Mouse (Mus musculus) forebrain, embryonic 13.5 days (tissue): ENCODE measurements around the gene Esr1. TPM values are rescaled to one million over a fixed set of nuclear protein-coding genes. Genes with fewer than 3 reads are reported as not detected.

ENCODE experiments used
- ATAC-seq: fragments of 200-750 bp; cut with Nextera tagmentation; 2 replicates; pipeline ENCODE4 v1.8.0; 2017
- H3K27ac ChIP-seq: fragments of 300-500 bp; sonication (generic); 2 replicates; pipeline ENCODE4 v1.5.1; 2015; ENCODE audit warnings: inconsistent platforms, mild to moderate bottlenecking, moderate library complexity
- H3K27me3 ChIP-seq: fragments of 300-500 bp; sonication (generic); 2 replicates; pipeline ENCODE4 v1.6.1; 2015; ENCODE audit warnings: mild to moderate bottlenecking, inconsistent platforms
- H3K36me3 ChIP-seq: fragments of 300-500 bp; sonication (generic); 2 replicates; pipeline ENCODE4 v1.6.1; 2015; ENCODE audit warnings: mild to moderate bottlenecking, inconsistent platforms; ENCODE audit not compliant: poor library complexity, severe bottlenecking
- H3K4me1 ChIP-seq: fragments of 300-500 bp; sonication (generic); 2 replicates; pipeline ENCODE4 v1.6.1; 2015; ENCODE audit warnings: inconsistent platforms
- H3K4me2 ChIP-seq: fragments of 300-500 bp; sonication (generic); 2 replicates; pipeline ENCODE4 v1.6.1; 2015; ENCODE audit warnings: inconsistent platforms, mild to moderate bottlenecking, moderate library complexity
- H3K4me3 ChIP-seq: fragments of 300-500 bp; sonication (generic); 2 replicates; pipeline ENCODE4 v1.5.1; 2015; ENCODE audit warnings: mild to moderate bottlenecking, inconsistent platforms
- H3K9ac ChIP-seq: fragments of 300-500 bp; sonication (generic); 2 replicates; pipeline ENCODE4 v1.6.1; 2015; ENCODE audit warnings: mild to moderate bottlenecking, inconsistent platforms
- H3K9me3 ChIP-seq: fragments of 300-500 bp; sonication (generic); replicated peaks from 2 replicates; pipeline ENCODE4 v1.6.1; 2016; ENCODE audit warnings: inconsistent platforms
- WGBS: fragments of 180-500 bp; shearing (Covaris S2); methylation state at CpG from one replicate; pipeline ENCODE4 v1.1.7; 2015; 5-methylcytosine and 5-hydroxymethylcytosine counted together
- polyA plus RNA-seq: library from polyadenylated mRNA; unstranded; fragments of >200 nt; fragmentation: Nextera tagmentation; extraction: Ambion mirVana; gene quantifications from 2 replicates; pipeline ENCODE4 v1.2.1, GENCODE M21; 2015

Esr1 gene
- polyA plus RNA-seq, 1 experiment from 2014 or later: not detected

DNA sequence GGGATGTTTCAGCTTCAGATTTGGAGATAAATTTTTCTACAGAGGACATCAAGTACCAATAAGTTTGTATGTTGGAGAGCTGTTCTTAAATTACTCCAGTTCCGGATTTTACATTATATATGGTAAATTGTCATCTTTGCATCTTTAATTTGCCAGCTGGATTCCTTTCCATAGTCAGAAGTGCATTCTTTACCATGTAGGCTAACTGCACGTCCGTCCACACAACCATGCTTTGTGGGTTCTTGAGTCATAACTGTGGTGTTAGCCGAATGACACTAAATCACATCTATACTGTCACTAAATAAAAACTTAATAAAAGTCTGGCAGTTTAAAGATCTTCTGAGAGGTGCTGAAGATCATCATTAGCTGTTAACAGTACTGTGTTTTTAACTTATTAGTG is 286.4 kb downstream of the Esr1 start:
- Histone ChIP-seq H3K4me2 (no peak overlapping the region), H3K9me3 (no peaks in the 10 kb centered on the region), H3K36me3 (no peaks in the 10 kb centered on the region), H3K27me3 (no peaks in the 10 kb centered on the region), H3K4me3 (no peak overlapping the region), H3K9ac (no peak overlapping the region), H3K27ac (no peak overlapping the region), H3K4me1 (no peaks in the 10 kb centered on the region)
- 85% methylated on average over 4 of the region's 4 CpGs for WGBS
- ATAC-seq: no peak

DNA sequence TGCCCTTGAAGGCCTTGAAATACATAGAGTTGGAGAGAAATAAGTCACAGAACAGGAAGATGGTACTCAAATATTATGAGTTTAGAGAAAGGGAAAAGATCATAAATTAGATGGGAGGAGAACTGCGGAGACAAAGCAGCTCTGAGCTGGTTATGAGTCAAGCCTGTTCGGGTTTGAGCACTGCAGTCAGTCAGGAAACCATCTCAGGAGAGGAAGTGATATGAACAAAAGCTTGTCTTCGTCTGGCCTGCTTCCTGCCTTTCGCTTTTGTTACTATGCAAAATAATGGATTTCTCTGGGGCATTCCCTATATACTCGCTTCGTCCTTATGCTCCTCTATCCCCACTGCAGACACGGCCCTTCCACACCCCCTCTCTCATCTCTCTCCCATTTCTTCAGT is 288.9 kb downstream of the Esr1 start:
- no peak for ATAC-seq
- Histone ChIP-seq H3K4me1 (no peaks in the 10 kb centered on the region), H3K36me3 (no peaks in the 10 kb centered on the region), H3K9ac (no peak overlapping the region), H3K27me3 (no peaks in the 10 kb centered on the region), H3K4me2 (no peak overlapping the region), H3K9me3 (no peaks in the 10 kb centered on the region), H3K4me3 (no peak overlapping the region), H3K27ac (no peak overlapping the region)
- 87% methylated on average over 7 of the region's 7 CpGs for WGBS

DNA sequence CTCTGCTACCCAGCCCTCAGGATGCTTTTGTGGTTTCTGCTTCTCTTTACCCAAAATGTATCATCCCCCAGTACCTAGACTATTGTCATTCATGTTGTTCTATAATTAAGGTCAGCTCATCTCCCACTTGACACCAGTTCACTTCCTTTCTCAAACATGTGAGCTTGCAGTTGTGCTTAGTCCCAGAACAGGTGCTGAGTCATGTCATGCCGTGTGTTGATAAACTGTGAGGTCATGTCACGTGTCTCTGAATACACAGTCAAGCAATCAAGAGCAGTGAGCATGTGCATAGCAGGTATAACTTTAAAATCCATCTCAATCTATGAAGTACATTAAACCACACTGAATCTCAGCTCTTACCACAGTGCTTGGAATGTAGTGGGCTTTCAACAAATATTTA is 297.9 kb downstream of the Esr1 start:
- Histone ChIP-seq H3K4me1 (no peaks in the 10 kb centered on the region), H3K27me3 (no peaks in the 10 kb centered on the region), H3K9ac (no peak overlapping the region), H3K27ac (no peak overlapping the region), H3K4me2 (no peak overlapping the region), H3K36me3 (no peaks in the 10 kb centered on the region), H3K4me3 (no peak overlapping the region), H3K9me3 (no peaks in the 10 kb centered on the region)
- WGBS: 88% methylated on average over 2 of the region's 2 CpGs
- no peak for ATAC-seq

DNA sequence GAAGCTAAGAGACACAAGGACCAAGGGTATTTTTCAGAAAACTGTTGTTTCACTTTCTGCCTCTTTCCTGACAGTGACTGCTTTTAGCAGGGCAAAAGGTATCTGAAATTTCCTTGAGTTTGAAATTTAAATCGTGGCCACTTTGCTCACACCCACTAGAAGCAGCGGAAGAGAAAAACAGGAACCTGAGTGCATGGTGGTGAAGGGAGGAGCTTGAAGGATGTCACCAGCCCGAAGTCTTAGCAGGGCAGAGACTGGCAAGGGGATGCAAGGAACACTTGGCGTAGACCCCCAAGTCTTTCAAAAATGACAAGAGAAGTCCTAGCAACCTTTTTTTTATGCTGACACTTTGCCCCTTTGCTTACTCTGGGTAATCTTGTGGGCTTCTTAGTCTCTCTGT is 299.1 kb downstream of the Esr1 start:
- ATAC-seq: no peak
- Histone ChIP-seq H3K27me3 (no peaks in the 10 kb centered on the region), H3K4me1 (no peaks in the 10 kb centered on the region), H3K36me3 (no peaks in the 10 kb centered on the region), H3K4me2 (no peak overlapping the region), H3K9ac (no peak overlapping the region), H3K9me3 (no peaks in the 10 kb centered on the region), H3K27ac (no peak overlapping the region), H3K4me3 (no peak overlapping the region)
- 87% methylated on average over 4 of the region's 4 CpGs for WGBS

DNA sequence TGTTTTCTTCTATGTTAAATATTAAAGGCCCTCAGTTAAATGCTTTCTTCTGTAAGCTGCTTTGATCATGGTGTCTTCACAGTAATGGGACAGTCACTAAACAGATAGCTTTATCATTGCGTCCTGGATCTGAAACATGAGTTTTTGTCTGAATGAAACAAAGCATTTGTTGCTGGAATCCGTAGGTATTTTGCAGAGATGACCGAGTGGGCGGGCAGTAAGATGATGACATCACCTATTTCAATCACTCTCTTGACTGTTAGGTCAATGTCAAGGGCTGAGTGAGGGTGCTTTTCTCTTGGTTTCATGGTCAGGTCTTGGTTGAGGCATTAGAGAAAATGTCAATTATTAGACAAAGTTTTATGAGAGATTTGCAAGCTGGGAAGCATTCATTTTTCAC is 307.7 kb downstream of the Esr1 start:
- Histone ChIP-seq H3K9ac (no peak overlapping the region), H3K4me1 (no peaks in the 10 kb centered on the region), H3K4me3 (no peak overlapping the region), H3K4me2 (no peak overlapping the region), H3K27me3 (no peaks in the 10 kb centered on the region), H3K9me3 (no peaks in the 10 kb centered on the region), H3K36me3 (no peaks in the 10 kb centered on the region), H3K27ac (no peak overlapping the region)
- 92% methylated on average over 4 of the region's 4 CpGs for whole genome bisulfite sequencing
- ATAC-seq: no peak

DNA sequence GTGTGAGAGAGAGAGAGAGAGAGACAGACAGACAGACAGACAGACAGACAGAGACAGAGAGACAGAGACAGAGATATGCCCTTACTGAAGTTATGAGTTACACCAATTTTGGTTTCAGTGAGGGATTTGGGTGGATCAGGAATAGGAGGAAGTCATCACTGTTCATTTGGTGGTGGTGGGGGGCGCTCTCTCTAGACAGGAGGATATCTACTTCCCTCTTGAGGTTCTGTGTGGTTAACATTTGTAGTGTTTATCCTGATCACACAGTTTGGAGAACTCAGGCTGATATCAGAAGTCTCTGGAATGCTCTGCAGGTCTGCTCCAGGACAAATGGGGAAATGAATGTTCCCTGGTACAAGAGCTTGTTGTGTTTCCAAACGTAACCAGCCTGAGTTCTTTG is 312.2 kb downstream of the Esr1 start:
- ATAC-seq: no peak
- no peaks in the 10 kb centered on the region for H3K27me3 ChIP-seq
- no peak overlapping the region for H3K4me3 ChIP-seq
- no peaks in the 10 kb centered on the region for H3K4me1 ChIP-seq
- no peaks in the 10 kb centered on the region for H3K9me3 ChIP-seq
- no peak overlapping the region for H3K9ac ChIP-seq
- H3K4me2 ChIP-seq: no peak overlapping the region
- H3K36me3 ChIP-seq: no peaks in the 10 kb centered on the region
- 84% methylated on average over 2 of the region's 2 CpGs for WGBS
- no peak overlapping the region for H3K27ac ChIP-seq

DNA sequence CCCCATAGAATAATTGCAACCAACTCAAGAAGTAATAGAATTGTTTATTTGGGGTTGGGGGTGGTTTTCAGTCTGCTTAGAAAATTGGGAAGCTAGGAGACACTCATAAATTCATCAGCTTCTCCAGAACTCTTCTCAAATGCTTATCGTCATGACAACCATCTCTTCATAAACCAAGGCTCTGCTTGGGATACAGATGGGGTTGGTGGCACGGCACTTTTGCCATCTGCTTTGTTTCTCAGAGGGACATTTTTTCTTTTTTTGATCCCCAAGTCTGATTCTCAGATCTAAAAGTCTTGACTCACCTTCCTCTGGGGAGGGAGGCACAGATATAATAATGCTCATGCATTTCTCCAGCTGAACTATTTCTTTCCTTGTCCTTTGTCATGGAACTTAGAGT is 313.0 kb downstream of the Esr1 start:
- WGBS: 76% methylated on average over 2 of the region's 2 CpGs
- Histone ChIP-seq H3K4me1 (no peaks in the 10 kb centered on the region), H3K36me3 (no peaks in the 10 kb centered on the region), H3K4me3 (no peak overlapping the region), H3K9me3 (no peaks in the 10 kb centered on the region), H3K4me2 (no peak overlapping the region), H3K27ac (no peak overlapping the region), H3K27me3 (no peaks in the 10 kb centered on the region), H3K9ac (no peak overlapping the region)
- ATAC-seq: no peak

DNA sequence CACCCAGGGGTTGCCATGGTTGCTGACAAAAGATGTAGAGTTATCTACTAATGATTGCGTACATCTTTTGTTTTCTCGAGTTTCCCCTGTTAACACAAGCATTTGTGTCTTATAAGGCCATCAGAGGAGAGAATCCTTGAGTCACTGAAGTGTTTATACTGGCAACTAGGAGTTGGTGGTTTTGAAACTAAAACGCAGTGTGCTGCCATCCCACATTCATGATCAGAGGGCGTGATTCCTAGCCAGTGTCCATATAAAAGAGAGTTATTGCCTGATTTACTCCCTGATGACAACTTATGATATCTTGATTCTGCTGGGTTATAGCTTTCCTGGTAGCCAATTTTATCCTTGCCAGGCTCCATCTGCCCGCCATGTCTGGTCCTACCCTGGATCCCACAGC is 331.8 kb downstream of the Esr1 start:
- H3K4me2 ChIP-seq: no peak overlapping the region
- H3K9me3 ChIP-seq: no peaks in the 10 kb centered on the region
- no peak for ATAC-seq
- no peak overlapping the region for H3K9ac ChIP-seq
- no peaks in the 10 kb centered on the region for H3K27me3 ChIP-seq
- no peak overlapping the region for H3K4me3 ChIP-seq
- H3K27ac ChIP-seq: no peak overlapping the region
- 85% methylated on average over 5 of the region's 5 CpGs for WGBS
- no peaks in the 10 kb centered on the region for H3K36me3 ChIP-seq
- H3K4me1 ChIP-seq: no peaks in the 10 kb centered on the region

DNA sequence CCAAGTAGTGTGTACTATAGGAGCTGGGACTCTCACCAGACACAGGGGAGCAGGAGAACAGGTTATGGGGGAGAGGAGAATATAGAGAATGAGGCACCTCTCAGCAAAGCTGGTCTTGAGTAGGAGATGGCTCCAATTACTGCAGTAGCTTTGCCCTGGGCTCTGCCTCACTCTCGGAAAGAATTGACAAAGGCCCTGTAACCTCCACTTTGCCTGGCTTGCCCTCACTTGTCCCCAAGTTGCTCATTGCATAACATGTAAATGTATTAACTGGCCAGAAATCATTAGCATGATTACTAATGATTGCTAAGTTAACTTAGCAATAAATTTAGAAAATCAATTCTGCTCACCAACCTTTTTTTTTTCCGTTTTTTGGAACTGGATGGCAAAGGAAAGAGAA is 333.3 kb downstream of the Esr1 start:
- H3K27ac ChIP-seq: no peak overlapping the region
- 77% methylated on average over 2 of the region's 2 CpGs for WGBS
- H3K4me3 ChIP-seq: no peak overlapping the region
- no peaks in the 10 kb centered on the region for H3K27me3 ChIP-seq
- no peaks in the 10 kb centered on the region for H3K9me3 ChIP-seq
- H3K4me1 ChIP-seq: no peaks in the 10 kb centered on the region
- H3K9ac ChIP-seq: no peak overlapping the region
- no peaks in the 10 kb centered on the region for H3K36me3 ChIP-seq
- no peak for ATAC-seq
- H3K4me2 ChIP-seq: no peak overlapping the region

DNA sequence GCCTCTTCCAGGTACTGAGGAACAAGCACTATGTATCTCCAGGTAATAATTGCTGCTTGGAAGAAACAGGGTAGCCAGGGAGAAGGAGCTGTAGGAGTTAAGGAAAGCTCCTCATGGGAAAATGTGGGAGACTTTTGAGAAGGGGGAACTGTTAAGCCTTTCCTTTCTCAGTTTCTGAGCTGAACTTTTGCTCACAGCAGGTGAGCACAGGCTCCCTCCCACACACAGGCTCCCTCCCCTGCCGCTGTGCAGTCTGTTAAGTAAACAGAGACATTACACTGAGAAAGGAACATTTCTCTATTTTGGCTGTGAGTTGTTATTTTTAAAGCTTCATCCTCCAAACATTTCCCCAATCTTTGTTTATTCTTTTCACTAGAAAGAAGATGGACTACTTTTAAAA is 354.4 kb downstream of the Esr1 start:
- WGBS: 43% methylated on average over 1 of the region's 1 CpGs
- ATAC-seq: no peak
- H3K9ac ChIP-seq: no peak overlapping the region
- no peaks in the 10 kb centered on the region for H3K27me3 ChIP-seq
- H3K4me1 ChIP-seq: no peaks in the 10 kb centered on the region
- no peaks in the 10 kb centered on the region for H3K36me3 ChIP-seq
- H3K27ac ChIP-seq: no peak overlapping the region
- H3K4me3 ChIP-seq: no peak overlapping the region
- no peak overlapping the region for H3K4me2 ChIP-seq
- no peaks in the 10 kb centered on the region for H3K9me3 ChIP-seq

DNA sequence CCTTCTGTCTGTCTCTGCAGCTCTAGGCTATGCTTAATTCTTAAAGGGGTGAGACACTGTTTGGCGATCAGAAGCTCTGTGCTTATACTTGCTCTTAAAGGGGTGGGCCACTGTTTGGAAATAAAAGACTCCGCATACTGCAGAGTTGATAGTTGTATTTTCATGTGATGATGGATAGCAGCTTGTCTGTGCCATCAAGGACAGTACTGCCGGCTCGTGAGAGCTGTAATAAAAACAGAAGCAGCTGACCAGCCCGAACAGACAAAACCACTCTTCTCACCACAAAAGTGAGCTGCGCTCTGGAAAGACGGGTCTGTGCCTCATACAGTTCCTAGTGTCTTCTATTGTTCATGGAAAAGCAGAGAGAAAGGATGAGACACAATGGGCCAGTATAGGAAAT is 359.8 kb downstream of the Esr1 start:
- no peak for ATAC-seq
- H3K4me1 ChIP-seq: no peaks in the 10 kb centered on the region
- WGBS: 86% methylated on average over 7 of the region's 7 CpGs
- no peaks in the 10 kb centered on the region for H3K9me3 ChIP-seq
- no peaks in the 10 kb centered on the region for H3K27me3 ChIP-seq
- no peak overlapping the region for H3K9ac ChIP-seq
- no peak overlapping the region for H3K27ac ChIP-seq
- no peaks in the 10 kb centered on the region for H3K36me3 ChIP-seq
- H3K4me2 ChIP-seq: no peak overlapping the region
- no peak overlapping the region for H3K4me3 ChIP-seq

DNA sequence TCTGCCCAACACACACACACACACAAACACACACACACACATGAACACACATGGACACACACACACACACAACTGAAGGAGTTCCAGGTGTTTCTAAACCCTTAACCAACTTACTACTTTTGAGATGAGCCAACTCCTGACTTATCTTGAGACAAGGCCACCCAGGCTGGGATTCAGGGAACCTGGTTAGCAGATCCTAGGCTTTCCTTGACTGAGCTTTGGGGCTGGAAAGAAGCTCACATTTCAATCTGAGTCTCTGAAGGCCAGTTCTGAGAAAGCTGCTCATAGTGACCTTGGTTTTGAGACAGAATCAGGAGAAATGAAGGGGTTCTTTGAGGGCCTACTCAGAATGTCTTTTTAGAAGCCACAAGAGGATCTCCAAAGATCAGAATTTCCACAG is 360.2 kb downstream of the Esr1 start:
- Histone ChIP-seq H3K27me3 (no peaks in the 10 kb centered on the region), H3K4me3 (no peak overlapping the region), H3K4me2 (no peak overlapping the region), H3K27ac (no peak overlapping the region), H3K36me3 (no peaks in the 10 kb centered on the region), H3K9ac (no peak overlapping the region), H3K9me3 (no peaks in the 10 kb centered on the region), H3K4me1 (no peaks in the 10 kb centered on the region)
- ATAC-seq: no peak

DNA sequence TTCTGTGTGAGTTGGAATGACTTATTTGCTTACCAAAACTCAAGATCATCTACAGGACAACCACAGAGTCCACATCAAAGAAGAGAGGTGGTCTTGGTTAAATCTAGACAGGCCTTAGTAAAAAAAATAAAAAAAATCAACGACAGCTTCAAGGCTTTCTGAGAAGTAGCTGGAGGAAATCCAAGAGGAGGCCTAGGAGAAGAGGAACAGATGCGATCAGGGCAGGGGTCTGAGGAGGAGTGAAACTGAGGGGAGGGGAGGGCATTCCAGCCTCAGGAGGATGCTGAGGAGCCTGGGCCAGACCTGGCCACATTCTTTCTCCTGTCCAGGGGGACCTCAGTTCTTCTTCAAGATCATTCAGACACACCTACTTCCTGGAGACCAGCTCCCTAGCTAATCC is 360.6 kb downstream of the Esr1 start:
- no peak for ATAC-seq
- no peak overlapping the region for H3K9ac ChIP-seq
- H3K4me1 ChIP-seq: no peaks in the 10 kb centered on the region
- no peaks in the 10 kb centered on the region for H3K36me3 ChIP-seq
- H3K4me3 ChIP-seq: no peak overlapping the region
- no peaks in the 10 kb centered on the region for H3K9me3 ChIP-seq
- WGBS: 82% methylated on average over 2 of the region's 2 CpGs
- no peak overlapping the region for H3K4me2 ChIP-seq
- no peaks in the 10 kb centered on the region for H3K27me3 ChIP-seq
- no peak overlapping the region for H3K27ac ChIP-seq

DNA sequence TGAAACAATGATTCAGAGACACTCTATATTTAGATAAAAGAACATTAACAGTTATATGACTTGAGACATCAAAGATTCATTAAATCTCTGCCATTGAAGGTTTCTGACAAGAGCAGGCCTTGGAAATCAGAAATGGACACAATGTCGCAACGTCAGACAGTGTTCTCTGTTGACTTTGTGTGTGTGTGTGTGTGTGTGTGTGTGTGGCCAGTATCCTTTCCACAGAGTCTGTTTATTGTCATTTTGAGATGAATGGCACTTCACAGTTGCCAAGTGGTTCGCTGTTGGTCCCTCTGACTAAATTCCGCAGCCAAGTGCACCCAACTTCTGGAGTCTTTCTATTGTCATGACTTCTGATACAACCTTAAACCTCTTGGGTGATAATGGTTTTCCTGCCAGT is 362.9 kb downstream of the Esr1 start:
- H3K27ac ChIP-seq: no peak overlapping the region
- no peak for ATAC-seq

More for the DNA sequence above, 362.9 kb downstream of the Esr1 start:
- Histone ChIP-seq H3K36me3 (no peaks in the 10 kb centered on the region), H3K4me1 (no peaks in the 10 kb centered on the region), H3K4me2 (no peak overlapping the region), H3K9ac (no peak overlapping the region), H3K27me3 (no peaks in the 10 kb centered on the region), H3K9me3 (no peaks in the 10 kb centered on the region), H3K4me3 (no peak overlapping the region)
- 94% methylated on average over 4 of the region's 4 CpGs for WGBS
